Mouse (Mus musculus) splenic B cell, adult 2 months (primary cell): ENCODE measurements at regions not wholly inside any gene's neighbourhood (a gene's known extent, or its start where the extent isn't known, plus 50 kb on each side); places are given as distances from the start of the nearest gene placed in this dataset.

Source experiments
- DNase-seq: peaks from one replicate; pipeline ENCODE4 v3.0.0-alpha.2; 2011; ENCODE audit warnings: low read depth, low spot score
- H3K27me3 ChIP-seq: 2 replicates; pipeline ENCODE4 v1.6.1; 2012; ENCODE audit warnings: mild to moderate bottlenecking, low read length, moderate library complexity, mixed read lengths; ENCODE audit not compliant: control insufficient read depth, poor library complexity, insufficient read depth, severe bottlenecking
- H3K36me3 ChIP-seq: 2 replicates; pipeline ENCODE4 v1.6.1; 2012; ENCODE audit warnings: mild to moderate bottlenecking, low read length, moderate library complexity, mixed read lengths; ENCODE audit not compliant: control insufficient read depth, poor library complexity, insufficient read depth, severe bottlenecking

GRCm38 (mm10) chr10:18907276-18907960 is 62.6 kb downstream of the Perp start:
- Histone ChIP-seq H3K36me3 (no peaks in the 10 kb centered on the region), H3K27me3 (no peaks in the 10 kb centered on the region)
- no peak for DNase-seq

GRCm38 (mm10) chr10:18909307-18909706 is 64.5 kb downstream of the Perp start:
- Histone ChIP-seq H3K36me3 (no peaks in the 10 kb centered on the region), H3K27me3 (no peaks in the 10 kb centered on the region)
- no peak for DNase-seq

- Histone ChIP-seq H3K27me3 (no peaks in the 10 kb centered on the region), H3K36me3 (no peaks in the 10 kb centered on the region; the same call in 1 of the 2 replicates)
- peak; percentile 56 for DNase-seq
These were observed 66.1 kb downstream of the Perp start for GRCm38 (mm10) chr10:18910898-18911297.

GRCm38 (mm10) chr10:18917120-18917616 is 72.3 kb downstream of the Perp start:
- DNase-seq = peak; percentile 79
- H3K27me3 ChIP-seq = no peaks in the 10 kb centered on the region

GRCm38 (mm10) chr10:18923088-18923821 is 78.4 kb downstream of the Perp start:
- DNase-seq = peak; percentile 55
- H3K27me3 ChIP-seq = no peaks in the 10 kb centered on the region
- H3K36me3 ChIP-seq = no peaks in the 10 kb centered on the region

More at GRCm38 (mm10) chr10:18917120-18917616, 72.3 kb downstream of the Perp start:
- H3K36me3 ChIP-seq = no peaks in the 10 kb centered on the region; the same call in 1 of the 2 replicates

- peak; percentile 48 for DNase-seq
- H3K36me3 ChIP-seq = no peaks in the 10 kb centered on the region
- H3K27me3 ChIP-seq = no peaks in the 10 kb centered on the region
These were observed 83.0 kb downstream of the Perp start for GRCm38 (mm10) chr10:18927811-18928210.

- Histone ChIP-seq H3K27me3 (no peaks in the 10 kb centered on the region), H3K36me3 (no peaks in the 10 kb centered on the region)
- no peak for DNase-seq
These were observed 84.1 kb downstream of the Tnfaip3 start for GRCm38 (mm10) chr10:18931344-18931743.

- Histone ChIP-seq H3K36me3 (no peaks in the 10 kb centered on the region), H3K27me3 (no peaks in the 10 kb centered on the region)
- no peak for DNase-seq
These were observed 74.0 kb downstream of the Tnfaip3 start for GRCm38 (mm10) chr10:18941447-18941846.

- no peak for DNase-seq
- no peaks in the 10 kb centered on the region for H3K27me3 ChIP-seq
- H3K36me3 ChIP-seq = no peaks in the 10 kb centered on the region
These were observed 73.5 kb downstream of the Tnfaip3 start for GRCm38 (mm10) chr10:18941908-18942307.

GRCm38 (mm10) chr10:18943296-18944075 is 72.0 kb downstream of the Tnfaip3 start:
- Histone ChIP-seq H3K36me3 (no peaks in the 10 kb centered on the region), H3K27me3 (no peaks in the 10 kb centered on the region)
- no peak for DNase-seq

- DNase-seq = no peak
- Histone ChIP-seq H3K27me3 (no peaks in the 10 kb centered on the region), H3K36me3 (no peaks in the 10 kb centered on the region)
These were observed 68.7 kb downstream of the Tnfaip3 start for GRCm38 (mm10) chr10:18946727-18947126.
